Mouse (Mus musculus) MEL (cell line): ENCODE measurements at regions not wholly inside any gene's neighbourhood (a gene's known extent, or its start where the extent isn't known, plus 50 kb on each side); places are given as distances from the start of the nearest gene placed in this dataset.

Experiments used
- CTCF ChIP-seq, 3 experiments: IDR thresholded peaks in 2 of 3; conservative IDR thresholded peaks in 1 of 3; 2 replicates each; pipeline ENCODE4 v1.5.1; 2011 to 2012; ENCODE audit warnings: low read length in 3 of 3, low read depth in 2 of 3, mild to moderate bottlenecking in 2 of 3, improper control_type of control experiment in 1 of 3, inconsistent platforms in 1 of 3, mixed read lengths in 1 of 3, moderate library complexity in 1 of 3; ENCODE audit not compliant: control insufficient read depth in 1 of 3, insufficient read depth in 1 of 3, poor library complexity in 1 of 3, severe bottlenecking in 1 of 3
- MAX ChIP-seq: IDR thresholded peaks from 2 replicates; pipeline ENCODE4 v1.6.1; 2011; ENCODE audit warnings: low read length, improper control_type of control experiment
- MYC ChIP-seq: IDR thresholded peaks from 2 replicates; pipeline ENCODE4 v1.6.1; 2011; ENCODE audit warnings: low read depth, mild to moderate bottlenecking, low read length, improper control_type of control experiment, moderate library complexity
- POLR2A ChIP-seq, 2 experiments: IDR thresholded peaks; 2 replicates each; pipeline ENCODE4 v1.6.1; 2011 to 2012; ENCODE audit warnings: low read length in 2 of 2, mild to moderate bottlenecking in 2 of 2, control low read depth in 1 of 2, improper control_type of control experiment in 1 of 2, low read depth in 1 of 2, moderate library complexity in 1 of 2; ENCODE audit not compliant: control insufficient read depth in 1 of 2, insufficient read depth in 1 of 2, poor library complexity in 1 of 2

- TF ChIP-seq POLR2A (IDR thresholded peaks at IDR 0.05; ENCODE audit: control insufficient read depth in 1 of 2, insufficient read depth in 1 of 2, low read depth in 1 of 2, low read length in 2 of 2, poor library complexity in 1 of 2), result no peak
- TF ChIP-seq CTCF (IDR thresholded peaks at IDR 0.05 in 2 of 3, conservative IDR thresholded peaks at IDR 0.05 in 1 of 3; ENCODE audit: control insufficient read depth in 1 of 3, insufficient read depth in 1 of 3, low read depth in 2 of 3, low read length in 3 of 3, poor library complexity in 1 of 3, severe bottlenecking in 1 of 3), result no peak
- no peak for TF ChIP-seq MAX
- TF ChIP-seq MYC, result no peak
Measured at GRCm38 (mm10) chr5:43145939-43146338, 87.0 kb upstream of the Cpeb2 start.
